Mouse (Mus musculus) megakaryocyte, embryonic 14.5 days (primary cell): ENCODE results near the gene Klf13.

Experiments used
- FLI1 ChIP-seq: IDR thresholded peaks from 2 replicates; pipeline ENCODE4 v1.6.1; 2012; ENCODE audit warnings: low read length, inconsistent platforms, mixed read lengths
- GATA1 ChIP-seq: IDR thresholded peaks from 3 replicates; pipeline ENCODE4 v1.6.1; 2012; ENCODE audit warnings: mixed read lengths, low read length, inconsistent platforms, borderline replicate concordance

- TF ChIP-seq GATA1 (no peak), FLI1 (no peak)
Observed at GRCm38 (mm10) chr7:63893729-63894128, 45.0 kb downstream of the Klf13 start.
